Mouse (Mus musculus) hindbrain, embryonic 13.5 days (tissue): ENCODE measurements at regions not wholly inside any gene's neighbourhood (a gene's known extent, or its start where the extent isn't known, plus 50 kb on each side); places are given as distances from the start of the nearest gene placed in this dataset.

ENCODE experiments used
- ATAC-seq: fragments of 200-750 bp; cut with Nextera tagmentation; 2 replicates; pipeline ENCODE4 v1.8.0; 2017; ENCODE audit warnings: moderate TSS enrichment; ENCODE audit not compliant: low FRiP score
- H3K27ac ChIP-seq: fragments of 300-500 bp; sonication (generic); 2 replicates; pipeline ENCODE4 v1.5.1; 2015; ENCODE audit warnings: inconsistent platforms, mild to moderate bottlenecking, moderate library complexity
- H3K27me3 ChIP-seq: fragments of 300-500 bp; sonication (generic); 2 replicates; pipeline ENCODE4 v1.6.1; 2015; ENCODE audit warnings: mild to moderate bottlenecking, inconsistent platforms
- H3K36me3 ChIP-seq: fragments of 300-500 bp; sonication (generic); 2 replicates; pipeline ENCODE4 v1.6.1; 2015; ENCODE audit warnings: mild to moderate bottlenecking, inconsistent platforms
- H3K4me1 ChIP-seq: fragments of 300-500 bp; sonication (generic); replicated peaks from 2 replicates; pipeline ENCODE4 v1.6.1; 2015; ENCODE audit warnings: inconsistent platforms
- H3K4me2 ChIP-seq: fragments of 300-500 bp; sonication (generic); 2 replicates; pipeline ENCODE4 v1.6.1; 2015; ENCODE audit warnings: inconsistent platforms, mild to moderate bottlenecking, moderate library complexity
- H3K4me3 ChIP-seq: fragments of 300-500 bp; sonication (generic); 2 replicates; pipeline ENCODE4 v1.5.1; 2015; ENCODE audit warnings: mild to moderate bottlenecking, inconsistent platforms
- H3K9ac ChIP-seq: fragments of 300-500 bp; sonication (generic); 2 replicates; pipeline ENCODE4 v1.6.1; 2015; ENCODE audit warnings: mild to moderate bottlenecking, inconsistent platforms
- H3K9me3 ChIP-seq: fragments of 300-500 bp; sonication (generic); 2 replicates; pipeline ENCODE4 v1.6.1; 2016; ENCODE audit warnings: inconsistent platforms
- WGBS: fragments of 180-500 bp; shearing (Covaris S2); methylation state at CpG from one replicate; pipeline ENCODE4 v1.1.7; 2015; 5-methylcytosine and 5-hydroxymethylcytosine counted together

GRCm38 (mm10) chr5:106088478-106089185 is 212.3 kb downstream of the Zfp326 start:
- no peaks in the 10 kb centered on the region for H3K4me1 ChIP-seq
- no peak for ATAC-seq
- H3K9ac ChIP-seq = no peak overlapping the region
- WGBS = 68% methylated on average over 5 of the region's 5 CpGs
- H3K4me2 ChIP-seq = no peak overlapping the region
- no peak overlapping the region for H3K27ac ChIP-seq
- H3K27me3 ChIP-seq = no peaks in the 10 kb centered on the region
- H3K4me3 ChIP-seq = no peak overlapping the region
- 0 out of 2 replicates have a peak, but pooled peaks cover 6% of the 10 kb centered on the region for H3K9me3 ChIP-seq
- H3K36me3 ChIP-seq = no peaks in the 10 kb centered on the region

GRCm38 (mm10) chr5:106083786-106084185 is 207.4 kb downstream of the Zfp326 start:
- Histone ChIP-seq H3K36me3 (no peaks in the 10 kb centered on the region), H3K27ac (no peak overlapping the region), H3K9ac (no peak overlapping the region), H3K4me1 (no peaks in the 10 kb centered on the region), H3K27me3 (no peaks in the 10 kb centered on the region), H3K9me3 (0 out of 2 replicates have a peak, but pooled peaks cover 6% of the 10 kb centered on the region), H3K4me3 (no peak overlapping the region), H3K4me2 (no peak overlapping the region)
- no peak for ATAC-seq
- WGBS = 82% methylated on average over 4 of the region's 4 CpGs

- Histone ChIP-seq H3K9ac (no peak overlapping the region), H3K36me3 (no peaks in the 10 kb centered on the region), H3K9me3 (0 out of 2 replicates have a peak, but pooled peaks cover 4% of the 10 kb centered on the region), H3K4me1 (no peaks in the 10 kb centered on the region), H3K4me2 (no peak overlapping the region), H3K27ac (no peak overlapping the region), H3K27me3 (no peaks in the 10 kb centered on the region), H3K4me3 (no peak overlapping the region)
- 82% methylated on average over 7 of the region's 7 CpGs for WGBS
- ATAC-seq = no peak
These were observed 206.5 kb downstream of the Zfp326 start for GRCm38 (mm10) chr5:106082891-106083290.

- no peak for ATAC-seq
These were observed 190.8 kb downstream of the Zfp326 start for GRCm38 (mm10) chr5:106067124-106067551.

GRCm38 (mm10) chr5:106066706-106067105 is 190.3 kb downstream of the Zfp326 start:
- no peak overlapping the region for H3K4me3 ChIP-seq
- no peaks in the 10 kb centered on the region for H3K27me3 ChIP-seq
- no peaks in the 10 kb centered on the region for H3K4me1 ChIP-seq
- H3K9me3 ChIP-seq = peaks cover 6% of the 10 kb centered on the region; the same call in 1 of the 2 replicates
- no peak for ATAC-seq
- no peak overlapping the region for H3K9ac ChIP-seq
- no peak overlapping the region for H3K4me2 ChIP-seq
- H3K36me3 ChIP-seq = no peaks in the 10 kb centered on the region
- H3K27ac ChIP-seq = no peak overlapping the region

More at GRCm38 (mm10) chr5:106067124-106067551, 190.8 kb downstream of the Zfp326 start:
- Histone ChIP-seq H3K4me1 (no peaks in the 10 kb centered on the region), H3K27ac (no peak overlapping the region), H3K27me3 (no peaks in the 10 kb centered on the region), H3K9me3 (peaks cover 6% of the 10 kb centered on the region; the same call in 1 of the 2 replicates), H3K36me3 (no peaks in the 10 kb centered on the region), H3K9ac (no peak overlapping the region), H3K4me3 (no peak overlapping the region), H3K4me2 (no peak overlapping the region)
- WGBS = 64% methylated on average over 9 of the region's 9 CpGs

- H3K9me3 ChIP-seq = peaks cover 6% of the 10 kb centered on the region; the same call in 1 of the 2 replicates
- no peaks in the 10 kb centered on the region for H3K36me3 ChIP-seq
- H3K27me3 ChIP-seq = no peaks in the 10 kb centered on the region
- no peak overlapping the region for H3K4me3 ChIP-seq
- no peak for ATAC-seq
- H3K4me1 ChIP-seq = no peaks in the 10 kb centered on the region
- no peak overlapping the region for H3K27ac ChIP-seq
- WGBS = 90% methylated on average over 7 of the region's 7 CpGs
- no peak overlapping the region for H3K9ac ChIP-seq
- no peak overlapping the region for H3K4me2 ChIP-seq
These were observed 188.0 kb downstream of the Zfp326 start for GRCm38 (mm10) chr5:106064366-106064765.

GRCm38 (mm10) chr5:106062926-106063325 is 186.6 kb downstream of the Zfp326 start:
- peaks cover 6% of the 10 kb centered on the region; the same call in 1 of the 2 replicates for H3K9me3 ChIP-seq
- no peaks in the 10 kb centered on the region for H3K4me1 ChIP-seq
- H3K27ac ChIP-seq = no peak overlapping the region
- 90% methylated on average over 6 of the region's 6 CpGs for WGBS
- no peaks in the 10 kb centered on the region for H3K36me3 ChIP-seq
- no peak overlapping the region for H3K4me2 ChIP-seq
- ATAC-seq = no peak
- no peak overlapping the region for H3K4me3 ChIP-seq
- H3K27me3 ChIP-seq = no peaks in the 10 kb centered on the region
- H3K9ac ChIP-seq = no peak overlapping the region

GRCm38 (mm10) chr5:106056631-106057030 is 180.3 kb downstream of the Zfp326 start:
- WGBS = 53% methylated on average over 9 of the region's 9 CpGs
- Histone ChIP-seq H3K9me3 (no peaks in the 10 kb centered on the region), H3K4me3 (no peak overlapping the region), H3K4me1 (peaks cover 4% of the 10 kb centered on the region; the same call in 1 of the 2 replicates), H3K36me3 (no peaks in the 10 kb centered on the region), H3K9ac (no peak overlapping the region), H3K27me3 (no peaks in the 10 kb centered on the region), H3K27ac (no peak overlapping the region), H3K4me2 (no peak overlapping the region)
- ATAC-seq = no peak

GRCm38 (mm10) chr5:106055221-106055620 is 178.9 kb downstream of the Zfp326 start:
- Histone ChIP-seq H3K4me1 (peaks cover 4% of the 10 kb centered on the region; the same call in 1 of the 2 replicates), H3K9me3 (no peaks in the 10 kb centered on the region), H3K36me3 (no peaks in the 10 kb centered on the region), H3K27me3 (no peaks in the 10 kb centered on the region), H3K9ac (no peak overlapping the region), H3K4me3 (no peak overlapping the region), H3K27ac (no peak overlapping the region), H3K4me2 (no peak overlapping the region)
- 61% methylated on average over 8 of the region's 8 CpGs for WGBS
- no peak for ATAC-seq

- no peaks in the 10 kb centered on the region for H3K9me3 ChIP-seq
- H3K27ac ChIP-seq = no peak overlapping the region
- no peak overlapping the region for H3K4me3 ChIP-seq
- H3K36me3 ChIP-seq = no peaks in the 10 kb centered on the region
- H3K27me3 ChIP-seq = no peaks in the 10 kb centered on the region
- H3K9ac ChIP-seq = no peak overlapping the region
- no peak for ATAC-seq
- H3K4me2 ChIP-seq = no peak overlapping the region
- whole genome bisulfite sequencing = 91% methylated on average over 8 of the region's 8 CpGs
- H3K4me1 ChIP-seq = no peaks in the 10 kb centered on the region
These were observed 174.7 kb downstream of the Zfp326 start for GRCm38 (mm10) chr5:106051026-106051425.

GRCm38 (mm10) chr5:106044878-106045585 is 168.7 kb downstream of the Zfp326 start:
- peaks cover 7% of the 10 kb centered on the region for H3K4me1 ChIP-seq
- no peak for ATAC-seq
- H3K27me3 ChIP-seq = no peaks in the 10 kb centered on the region
- H3K9ac ChIP-seq = no peak overlapping the region
- no peaks in the 10 kb centered on the region for H3K36me3 ChIP-seq
- H3K27ac ChIP-seq = no peak overlapping the region; the same call in 1 of the 2 replicates
- no peaks in the 10 kb centered on the region for H3K9me3 ChIP-seq
- WGBS = 56% methylated on average over 12 of the region's 12 CpGs
- H3K4me2 ChIP-seq = no peak overlapping the region
- no peak overlapping the region for H3K4me3 ChIP-seq

GRCm38 (mm10) chr5:106038321-106038720 is 162.0 kb downstream of the Zfp326 start:
- no peak for ATAC-seq
- no peaks in the 10 kb centered on the region for H3K36me3 ChIP-seq

More at GRCm38 (mm10) chr5:106038321-106038720, 162.0 kb downstream of the Zfp326 start:
- Histone ChIP-seq H3K4me1 (no peaks in the 10 kb centered on the region), H3K4me2 (no peak overlapping the region), H3K27ac (no peak overlapping the region), H3K4me3 (no peak overlapping the region), H3K9me3 (no peaks in the 10 kb centered on the region), H3K27me3 (0 out of 2 replicates have a peak, but pooled peaks cover 3% of the 10 kb centered on the region), H3K9ac (no peak overlapping the region)
- WGBS = 94% methylated on average over 18 of the region's 18 CpGs
